Mouse (Mus musculus): Measurements from ENCODE around the gene 1700029P11Rik.
"Not testable (repeated sequence)": the region's sequence is repeated elsewhere in the genome, so short reads cannot be mapped to it uniquely, and the experiment has no call there.

Gene 1700029P11Rik

GRCm38 (mm10) chr15:81958906-81959305 is 21.4 kb upstream of the 1700029P11Rik start:
- in situ Hi-C loops (cut with MboI) = no loop called here

GRCm38 (mm10) chr15:81960171-81961077 is 19.9 kb upstream of the 1700029P11Rik start, which contains the start of gene Pmm1:
Pmm1 (minus strand) TSS chr15:81960930.
- in situ Hi-C loops (cut with MboI) = no loop called here

- in situ Hi-C loops (cut with MboI) = no loop called here
Measured at GRCm38 (mm10) chr15:81961078-81961451, 19.3 kb upstream of the 1700029P11Rik start.

- in situ Hi-C loops (cut with MboI) = no loop called here
Measured at GRCm38 (mm10) chr15:81964262-81964661, 16.1 kb upstream of the 1700029P11Rik start.

- in situ Hi-C loops (cut with MboI) = no loop called here
Measured at GRCm38 (mm10) chr15:81964980-81965545, 15.3 kb upstream of the 1700029P11Rik start.

- in situ Hi-C loops (cut with MboI) = no loop called here
Measured at GRCm38 (mm10) chr15:81966062-81966829, 14.1 kb upstream of the 1700029P11Rik start.

- in situ Hi-C loops (cut with MboI) = no loop called here
Measured at GRCm38 (mm10) chr15:81967821-81968220, 12.5 kb upstream of the 1700029P11Rik start.

- in situ Hi-C loops (cut with MboI) = no loop called here
Measured at GRCm38 (mm10) chr15:81968447-81968846, 11.9 kb upstream of the 1700029P11Rik start.

- in situ Hi-C loops (cut with MboI) = no loop called here
Measured at GRCm38 (mm10) chr15:81969173-81969572, 11.2 kb upstream of the 1700029P11Rik start.

- in situ Hi-C loops (cut with MboI) = not testable (repeated sequence)
Measured at GRCm38 (mm10) chr15:81969635-81970034, 10.7 kb upstream of the 1700029P11Rik start.

GRCm38 (mm10) chr15:81970498-81970897 is 9.8 kb upstream of the 1700029P11Rik start:
- in situ Hi-C loops (cut with MboI) = not testable (repeated sequence)

GRCm38 (mm10) chr15:81975156-81975555 is 5.2 kb upstream of the 1700029P11Rik start:
- in situ Hi-C loops (cut with MboI) = not testable (repeated sequence)

- in situ Hi-C loops (cut with MboI) = no loop called here
Measured at GRCm38 (mm10) chr15:81982173-81982572, 1.8 kb downstream of the 1700029P11Rik start.

- in situ Hi-C loops (cut with MboI) = no loop called here
Measured at GRCm38 (mm10) chr15:81985267-81986161, 5.2 kb downstream of the 1700029P11Rik start.

- in situ Hi-C loops (cut with MboI) = no loop called here
Measured at GRCm38 (mm10) chr15:81987646-81988045, 7.3 kb downstream of the 1700029P11Rik start, which contains the start of gene Xrcc6. Xrcc6 (plus strand) TSS chr15:81987835.

GRCm38 (mm10) chr15:81989371-81990062 is 9.2 kb downstream of the 1700029P11Rik start:
- in situ Hi-C loops (cut with MboI) = no loop called here

GRCm38 (mm10) chr15:81990549-81990948 is 10.2 kb downstream of the 1700029P11Rik start:
- in situ Hi-C loops (cut with MboI) = no loop called here

- in situ Hi-C loops (cut with MboI) = no loop called here
Measured at GRCm38 (mm10) chr15:81993992-81994391, 13.7 kb downstream of the 1700029P11Rik start.

GRCm38 (mm10) chr15:82004257-82004656 is 23.9 kb downstream of the 1700029P11Rik start:
- in situ Hi-C loops (cut with MboI) = no loop called here

- in situ Hi-C loops (cut with MboI) = no loop called here
Measured at GRCm38 (mm10) chr15:82011947-82012346, 31.6 kb downstream of the 1700029P11Rik start.

Measured in mature B cell (primary cell).